Mouse (Mus musculus) liver, adult 2 months (tissue): ENCODE data around the gene Adk.

Experiments used
- CTCF ChIP-seq: fragments of 200-500 bp; IDR thresholded peaks from 2 replicates; pipeline ENCODE4 v1.5.1; 2011; ENCODE audit warnings: low read depth, low read length, control low read depth
- POLR2A ChIP-seq: fragments of 200-500 bp; IDR thresholded peaks from 2 replicates; pipeline ENCODE4 v1.6.1; 2011; ENCODE audit warnings: low read length, control low read depth; ENCODE audit not compliant: insufficient read depth; ENCODE audit errors: extremely low read depth

DNA sequence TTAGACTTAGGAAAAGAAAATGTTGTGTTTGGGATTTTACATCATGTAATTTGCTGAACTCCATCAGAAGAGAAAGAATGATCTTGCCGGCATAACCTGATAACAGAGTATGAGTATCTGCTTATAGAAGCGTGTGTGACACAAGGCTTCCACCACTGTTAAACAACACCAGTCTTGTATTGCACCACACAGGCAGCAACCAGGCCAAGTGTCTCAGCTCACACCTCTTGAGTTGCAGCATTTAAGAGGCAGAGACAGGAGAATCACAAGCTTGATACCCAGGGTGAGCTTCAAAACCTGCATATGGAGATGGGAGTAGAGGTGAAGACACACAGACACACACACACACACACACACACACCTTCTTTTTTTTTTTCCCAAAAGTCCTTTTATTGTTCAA lies 184.7 kb downstream of the Adk start:
- no peak for TF ChIP-seq CTCF
- TF ChIP-seq POLR2A: no peak
